Mouse (Mus musculus): ENCODE measurements at regions not wholly inside any gene's neighbourhood (a gene's known extent, or its start where the extent isn't known, plus 50 kb on each side); places are given as distances from the start of the nearest gene placed in this dataset.

DNA sequence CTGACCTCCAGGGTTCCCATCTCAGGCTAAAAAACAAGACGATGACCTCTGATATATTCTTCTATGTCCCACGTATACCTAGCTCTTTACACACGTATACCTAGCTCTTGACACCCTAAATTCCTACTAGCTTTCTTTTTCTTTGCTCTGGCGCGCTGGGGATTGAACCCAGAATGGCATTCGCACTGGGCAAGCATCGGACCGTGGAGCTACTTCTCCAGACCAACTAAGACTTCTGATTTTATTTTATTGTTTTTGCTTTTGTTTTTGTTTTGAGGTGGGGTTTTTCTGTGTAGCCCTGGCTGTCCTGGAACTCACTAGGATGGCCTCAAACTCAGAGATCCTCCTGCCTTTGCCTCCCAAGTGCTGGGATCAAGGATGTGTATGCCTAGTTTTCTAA is 112.8 kb upstream of the Cpm start:
- no peak for DNase-seq (ENCODE audit: low read depth, low spot score)

DNA sequence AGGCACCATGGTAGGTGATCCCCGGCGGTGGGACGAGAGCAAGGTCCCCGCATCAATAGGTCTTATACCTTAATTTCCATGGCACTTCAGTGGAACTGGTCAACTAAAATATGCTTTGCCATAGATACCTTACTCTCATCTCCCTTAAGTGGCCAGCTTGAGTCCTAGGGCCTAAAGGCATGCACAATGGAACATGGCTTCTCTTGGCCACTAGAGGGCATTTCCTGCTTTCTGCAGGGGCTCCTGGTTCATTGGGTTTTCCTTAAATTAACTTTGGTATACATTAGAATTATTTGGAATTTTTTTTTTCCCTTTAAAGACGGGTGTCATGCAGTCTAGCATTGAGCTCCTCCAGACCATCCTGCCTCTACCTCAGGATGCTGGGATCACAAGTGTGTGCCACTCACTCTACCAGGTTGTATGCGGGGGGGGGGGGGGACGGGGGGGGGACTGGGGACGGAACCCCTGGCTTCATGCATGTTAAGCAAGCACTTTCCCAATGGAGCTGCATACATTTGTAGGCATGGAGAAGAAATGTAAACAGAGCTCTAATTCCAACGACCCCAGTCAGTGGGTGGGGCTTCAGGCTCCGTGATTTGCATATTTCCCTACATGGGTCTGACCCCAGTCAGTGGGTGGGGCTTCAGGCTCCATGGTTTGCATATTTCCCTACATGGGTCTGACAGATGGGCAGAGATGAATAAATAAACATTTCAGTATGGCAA is 113.4 kb upstream of the Cpm start:
- DNase-seq (ENCODE audit: low read depth, low spot score): peak; percentile 29

DNA sequence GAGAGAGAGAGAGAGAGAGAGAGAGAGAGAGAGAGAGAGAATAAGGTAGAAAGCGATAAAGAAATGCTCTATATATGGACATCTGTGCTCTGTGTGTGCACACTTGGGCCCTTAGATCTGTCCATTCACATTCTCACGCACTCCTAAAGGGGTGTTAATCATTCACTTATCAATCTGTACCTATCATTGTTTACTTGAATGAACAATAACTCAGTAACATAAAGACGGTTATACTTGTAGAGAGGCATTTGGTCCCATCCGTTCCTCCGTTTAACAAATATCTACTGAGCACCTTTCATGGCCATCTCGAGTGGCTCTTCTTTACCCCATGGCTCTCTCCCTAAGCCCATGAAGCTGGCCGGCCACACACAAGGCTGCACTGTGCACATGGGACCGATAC is 114.3 kb upstream of the Cpm start:
- no peak for DNase-seq (ENCODE audit: low read depth, low spot score)

DNA sequence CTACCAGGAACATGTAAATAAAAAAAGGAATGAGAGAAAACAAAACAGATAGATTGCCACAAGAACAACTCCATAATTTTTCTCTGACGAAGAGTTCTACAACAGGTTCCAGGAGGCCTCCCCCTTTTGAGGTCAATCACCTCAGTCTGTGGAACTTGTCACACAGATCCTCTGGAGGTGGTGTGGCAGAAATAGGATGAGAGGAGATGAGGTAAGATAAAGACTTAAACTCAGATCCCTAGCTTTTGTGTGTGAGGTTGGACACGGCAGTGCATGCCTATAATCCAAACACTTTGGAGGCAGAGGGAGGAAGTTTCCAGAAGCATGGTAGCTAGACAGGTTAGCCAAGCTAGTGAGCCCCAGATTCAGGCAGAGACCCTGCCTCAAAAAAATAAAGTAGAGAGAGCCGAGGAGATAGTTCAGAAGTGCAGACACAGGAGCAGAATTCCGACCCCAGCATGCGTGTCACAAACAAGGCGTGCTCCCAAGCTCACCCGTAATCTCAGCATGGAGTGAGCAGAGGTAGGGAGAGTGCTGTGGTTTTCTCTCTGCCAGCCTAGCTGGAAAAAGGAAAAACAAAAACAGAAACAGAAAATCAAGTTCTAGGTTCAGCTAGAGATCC is 115.3 kb upstream of the Cpm start:
- DNase-seq (ENCODE audit: low read depth, low spot score): no peak

DNA sequence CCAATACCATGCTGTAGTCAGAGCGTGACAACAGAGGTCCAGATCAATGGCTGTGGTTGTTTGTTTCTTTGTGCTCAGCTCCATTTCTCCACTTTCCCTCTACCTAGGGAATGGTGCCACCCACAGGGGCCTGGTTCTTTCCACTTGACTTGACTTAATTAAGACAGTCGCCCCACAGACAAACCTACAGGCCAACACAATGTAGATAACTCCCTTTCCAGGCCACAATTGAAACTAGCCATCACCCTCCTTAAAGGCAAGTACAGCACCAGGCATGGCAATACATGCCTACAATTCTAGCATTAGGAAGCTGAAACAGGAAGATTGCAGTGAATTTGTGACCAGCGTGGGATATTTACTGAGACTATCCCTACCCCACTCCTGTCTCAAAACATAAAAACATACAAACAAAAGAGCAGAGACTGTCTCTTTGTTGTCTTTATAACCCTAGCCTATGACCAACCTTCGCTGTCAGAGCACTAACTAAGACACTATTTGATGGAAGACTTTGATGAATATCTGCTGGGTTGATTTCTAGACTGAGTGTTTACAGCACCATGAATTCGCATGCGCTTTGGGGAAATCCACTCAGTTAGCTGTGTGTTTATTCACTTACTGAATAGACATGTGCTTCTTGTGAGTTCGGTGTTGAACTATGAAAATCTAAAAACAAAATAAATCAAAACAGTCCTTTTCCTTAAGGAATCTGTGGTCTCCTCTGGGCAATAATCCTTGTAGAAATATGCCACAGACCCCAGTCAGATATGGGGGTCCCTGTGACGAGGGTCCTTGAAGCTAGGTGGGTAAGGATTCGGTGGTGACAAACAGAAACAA is 116.7 kb upstream of the Cpm start:
- DNase-seq (ENCODE audit: low read depth, low spot score): no peak

DNA sequence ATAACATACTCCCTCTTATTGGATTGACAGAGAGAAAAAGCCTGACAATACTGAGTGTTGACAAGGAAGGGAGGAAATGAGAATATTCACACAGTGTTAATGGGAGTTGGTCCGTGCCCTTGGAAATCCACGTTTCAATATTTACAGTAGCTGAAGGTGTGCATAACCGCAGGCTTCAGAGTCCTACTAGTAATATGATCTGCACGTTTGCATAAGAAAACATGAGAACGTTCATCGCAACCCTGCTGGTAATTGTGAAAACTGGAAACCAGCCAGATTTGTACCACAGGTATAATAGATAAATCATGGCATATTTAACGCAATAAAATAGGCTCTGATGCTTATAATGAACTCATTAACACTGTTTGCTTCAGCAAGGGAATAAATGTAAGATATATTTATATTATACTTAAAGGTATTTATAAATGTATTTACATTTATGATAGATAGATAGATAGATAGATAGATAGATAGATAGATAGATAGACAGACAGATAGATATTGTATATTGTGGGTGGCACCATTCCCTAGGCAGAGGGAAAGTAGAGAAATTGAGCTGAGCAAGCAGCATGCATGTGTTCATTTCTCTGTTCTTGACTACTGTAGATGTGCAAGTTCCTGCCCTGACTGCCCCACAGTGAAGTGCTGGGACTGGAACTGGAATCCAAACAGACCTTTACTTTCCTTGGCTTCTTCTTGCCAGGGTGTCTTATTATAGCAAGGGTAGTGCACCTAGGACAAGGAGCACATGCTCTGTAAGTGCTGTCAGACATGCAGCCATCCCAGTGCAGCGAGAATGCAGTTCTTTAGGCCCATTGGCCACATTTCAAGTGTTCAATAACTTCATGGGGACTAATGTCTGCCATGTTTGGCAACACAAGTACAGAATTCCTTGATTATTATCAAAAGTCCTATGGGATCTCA is 117.6 kb upstream of the Cpm start:
- no peak for DNase-seq (ENCODE audit: low read depth, low spot score)

DNA sequence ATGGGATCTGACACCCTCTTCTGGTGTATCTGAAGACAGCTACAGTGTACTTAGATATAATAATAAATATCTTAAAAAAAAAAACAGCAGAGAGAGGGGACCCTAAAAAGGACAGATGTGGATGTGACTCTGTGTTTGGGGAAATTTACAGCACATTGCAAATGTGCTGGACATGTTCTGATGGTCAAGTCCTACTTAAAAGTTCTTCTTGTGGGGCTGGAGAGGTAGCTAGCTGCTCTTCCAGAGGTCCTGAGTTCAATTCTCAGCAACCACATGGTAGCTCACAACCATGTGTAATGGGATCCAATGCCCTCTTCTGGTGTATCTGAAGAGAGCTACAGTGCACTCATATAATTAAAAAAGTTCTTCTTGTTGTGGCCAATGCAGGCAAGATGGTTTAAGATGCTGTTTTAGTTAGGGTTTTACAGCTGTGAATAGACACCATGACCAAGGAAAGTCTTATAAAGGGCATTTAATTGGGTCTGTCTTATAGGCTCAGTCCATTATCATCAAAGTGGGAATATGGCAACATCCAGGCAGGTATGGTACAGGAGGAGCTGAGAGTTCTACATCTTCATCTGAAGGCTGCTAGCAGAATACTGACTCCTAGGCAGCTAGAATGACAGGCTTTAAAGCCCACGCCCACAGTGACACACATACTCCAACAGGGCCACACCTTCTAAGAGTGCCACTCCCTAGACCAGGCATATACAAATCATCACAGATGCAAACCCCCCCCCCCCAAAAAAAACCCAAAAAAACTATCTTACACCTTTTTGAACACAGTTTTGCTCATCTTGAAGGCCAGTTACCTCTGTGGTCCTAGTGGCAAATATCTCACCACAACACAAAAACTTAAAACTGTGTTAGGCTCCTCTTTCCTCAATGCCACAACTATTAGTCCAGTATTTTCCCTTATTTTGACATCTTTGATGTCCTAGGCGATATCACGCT is 118.5 kb upstream of the Cpm start:
- no peak for DNase-seq (ENCODE audit: low read depth, low spot score)

DNA sequence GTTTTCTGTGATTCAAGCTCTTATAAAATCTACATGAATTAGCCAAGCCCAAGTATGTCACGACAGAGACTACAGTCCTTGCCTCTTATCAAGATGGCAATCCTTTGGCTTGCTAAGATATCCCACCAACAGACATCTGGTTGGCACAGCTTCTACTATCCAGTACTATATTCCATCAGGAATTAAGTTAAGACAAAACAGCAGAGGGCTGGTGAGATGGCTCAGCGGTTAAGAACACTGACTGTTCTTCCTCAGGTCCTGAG is 119.1 kb upstream of the Cpm start:
- DNase-seq (ENCODE audit: low read depth, low spot score): no peak

DNA sequence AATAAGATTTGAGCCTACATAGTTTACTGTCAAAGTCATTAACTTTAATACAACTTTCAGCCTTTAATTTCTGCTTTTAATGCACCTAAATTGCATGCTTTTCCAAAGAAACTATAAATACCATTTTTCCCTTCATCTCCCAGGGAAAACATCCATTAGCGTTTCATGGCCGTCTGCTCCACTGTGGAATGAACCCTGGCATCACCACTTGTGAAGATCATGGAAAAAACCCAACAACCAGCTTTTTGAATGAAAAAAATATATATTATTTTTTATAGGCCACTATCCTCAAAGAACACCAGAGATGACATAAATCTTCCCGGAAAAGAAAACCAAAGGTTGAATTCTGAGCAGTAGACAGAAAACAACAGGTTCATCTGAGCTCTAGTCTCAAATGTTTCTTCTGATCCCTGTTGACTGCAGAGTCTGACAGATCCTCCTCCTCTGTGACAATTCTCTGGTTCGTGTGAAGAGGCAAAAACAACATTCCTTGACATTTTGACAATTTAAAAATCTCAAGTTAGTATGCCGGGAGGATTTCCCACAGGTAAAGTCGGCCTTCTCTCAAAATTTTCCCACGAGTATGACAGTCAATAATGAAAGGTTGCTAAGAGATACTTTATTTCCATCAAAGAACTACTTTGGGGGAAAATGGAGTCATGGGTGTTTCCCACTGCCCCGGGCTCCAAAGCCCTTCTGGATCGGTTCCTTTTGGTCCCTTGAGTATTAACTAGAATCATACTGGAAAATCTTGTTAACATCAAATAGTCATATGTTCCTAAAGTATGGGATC is 119.7 kb upstream of the Cpm start:
- DNase-seq (ENCODE audit: low read depth, low spot score): no peak

DNA sequence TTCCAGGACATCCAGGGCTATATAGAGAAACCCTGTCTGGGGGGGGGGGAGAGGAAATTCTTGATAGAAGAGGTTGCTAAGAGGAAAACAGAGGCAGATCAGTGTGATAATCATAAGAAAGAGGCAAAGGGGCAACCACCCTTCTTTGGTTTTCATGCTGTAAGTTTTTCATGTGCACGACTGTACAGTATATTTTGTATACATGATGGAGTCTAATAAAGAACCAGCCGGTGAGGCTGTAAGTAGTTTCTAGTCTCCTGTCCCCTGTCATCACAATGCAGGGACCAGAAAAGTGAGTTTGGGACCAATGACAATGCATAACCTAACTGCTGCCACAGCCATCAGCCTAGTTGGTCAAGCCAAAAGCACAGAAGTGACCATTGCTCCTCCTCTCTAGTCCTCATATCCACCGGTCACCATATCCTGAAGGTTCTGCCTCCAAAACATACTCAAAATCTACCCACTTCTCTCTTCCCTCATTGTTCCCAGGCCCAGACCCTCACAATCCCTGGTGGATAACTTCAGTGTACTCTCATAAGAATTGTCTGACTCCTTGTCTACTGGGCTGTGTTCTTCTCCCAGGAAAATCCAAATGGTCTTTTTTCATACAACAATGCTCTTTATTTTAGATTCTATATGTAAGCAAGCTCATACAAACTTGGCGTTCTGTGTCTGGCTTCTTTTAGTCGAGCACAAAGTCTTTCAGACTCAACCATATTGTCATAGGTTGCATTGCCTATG is 122.9 kb upstream of the Cpm start:
- no peak for DNase-seq (ENCODE audit: low read depth, low spot score)

DNA sequence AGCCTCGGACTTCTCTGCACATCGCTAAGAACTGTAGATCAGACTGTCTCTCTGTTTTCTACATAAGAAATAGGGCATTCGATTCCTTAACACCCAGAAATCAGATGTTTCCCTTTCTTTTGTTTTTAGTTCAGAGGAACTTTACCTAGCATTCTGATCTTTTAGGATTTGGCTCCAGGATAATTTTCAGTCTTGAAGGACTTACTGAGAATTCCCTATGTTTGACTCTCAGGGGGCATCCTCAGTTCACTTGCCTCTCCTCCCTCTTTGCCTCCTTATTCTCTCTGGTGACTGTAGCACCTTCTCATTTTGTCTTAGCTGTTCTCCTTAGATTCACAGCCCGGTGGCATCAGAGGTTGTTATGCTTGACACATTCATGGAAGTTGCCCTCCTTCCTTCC is 123.8 kb upstream of the Cpm start:
- DNase-seq (ENCODE audit: low read depth, low spot score): no peak

DNA sequence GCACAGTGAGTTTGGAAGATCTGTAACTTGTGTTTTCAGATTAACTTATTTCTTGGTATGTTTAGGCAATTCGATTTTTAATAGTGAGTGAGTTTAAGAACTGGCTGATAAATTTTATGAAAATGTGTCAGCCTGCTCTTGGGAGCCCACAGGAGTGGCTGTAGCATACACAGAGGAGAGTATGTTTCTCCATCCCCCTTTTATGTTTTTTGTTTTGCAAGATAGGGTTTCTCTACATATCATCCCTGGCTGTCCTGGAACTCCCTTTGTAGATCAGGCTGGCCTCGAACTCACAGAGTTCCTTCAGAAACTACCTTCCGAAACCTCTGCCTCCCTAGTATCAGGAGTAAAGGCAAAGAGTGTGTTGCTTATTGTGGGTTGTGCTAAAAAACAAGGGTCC is 124.2 kb upstream of the Cpm start:
- no peak for DNase-seq (ENCODE audit: low read depth, low spot score)

DNA sequence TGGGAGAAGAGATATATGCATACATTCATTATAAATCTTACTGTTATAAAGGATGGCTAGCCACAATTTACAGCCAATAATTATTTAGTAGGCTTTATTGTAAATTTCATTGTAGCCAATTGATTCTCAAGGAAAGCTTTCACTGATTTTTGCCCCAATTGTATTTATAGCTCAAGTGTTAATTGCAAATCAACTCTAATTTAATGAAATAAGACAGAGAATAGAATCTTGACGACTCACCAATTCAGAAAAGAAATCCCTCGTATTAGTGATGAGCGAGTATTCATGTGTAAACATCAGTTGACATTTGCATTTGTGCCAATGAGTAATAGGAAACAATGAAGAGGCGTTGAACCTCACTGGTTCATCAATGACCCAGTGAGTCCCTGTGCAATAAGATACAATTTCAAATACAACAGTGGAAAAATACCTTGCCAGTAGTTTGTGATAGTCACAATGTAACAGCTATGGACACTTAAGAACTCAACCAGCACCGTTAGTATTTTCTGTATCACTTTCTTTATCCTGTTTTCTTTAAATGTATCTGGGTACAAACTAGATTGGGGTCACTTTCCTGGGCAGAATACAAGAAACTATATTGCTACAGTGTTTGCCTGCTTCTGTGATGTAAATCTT is 124.6 kb upstream of the Cpsf6 start:
- DNase-seq (ENCODE audit: low read depth, low spot score): no peak

DNA sequence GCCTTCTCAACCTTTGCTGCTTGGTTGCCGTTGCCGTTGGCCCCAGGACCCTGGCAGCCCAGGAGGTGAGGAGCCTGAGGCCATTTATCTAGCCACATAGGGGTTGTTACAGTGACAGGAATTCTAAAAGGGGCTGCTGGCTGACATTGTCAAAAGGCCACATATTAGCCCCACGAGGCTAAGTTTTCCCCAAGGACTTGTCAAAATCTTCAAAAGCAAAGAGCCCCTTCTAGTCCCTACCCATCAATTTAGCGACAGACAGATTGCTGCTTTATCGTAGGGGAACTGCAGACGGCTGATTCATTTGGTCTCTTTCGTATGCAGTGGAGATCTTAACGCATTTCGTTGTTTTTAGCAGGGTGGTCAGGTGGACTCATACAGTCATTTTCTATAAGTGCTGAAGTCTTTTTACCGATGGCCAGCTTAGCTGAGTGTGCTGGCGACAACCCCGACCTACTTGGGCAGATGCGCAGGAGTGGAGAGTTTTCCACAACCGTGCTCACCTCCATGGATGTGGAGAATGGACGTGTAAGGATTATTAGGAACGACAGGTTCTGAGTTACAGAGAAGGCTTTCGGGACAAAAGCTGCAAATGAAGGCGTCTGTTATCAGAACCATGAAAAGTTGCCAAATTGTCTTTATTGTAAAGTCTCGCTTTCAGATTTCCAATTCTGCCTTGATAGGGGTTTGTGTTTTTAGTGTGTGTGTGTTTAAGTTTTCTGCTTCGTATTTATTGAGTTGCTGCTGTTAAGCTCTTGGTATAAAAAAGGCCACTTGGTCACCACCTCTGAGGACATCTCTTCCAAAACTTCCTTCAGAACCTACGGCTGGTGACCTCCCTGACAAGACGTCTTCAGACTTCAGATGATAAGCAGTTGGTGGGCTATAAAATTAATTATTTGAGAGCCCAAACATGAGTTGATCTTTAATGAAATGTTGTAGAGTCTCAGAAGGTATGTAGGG is 123.7 kb upstream of the Cpsf6 start:
- no peak for DNase-seq (ENCODE audit: low read depth, low spot score)

DNA sequence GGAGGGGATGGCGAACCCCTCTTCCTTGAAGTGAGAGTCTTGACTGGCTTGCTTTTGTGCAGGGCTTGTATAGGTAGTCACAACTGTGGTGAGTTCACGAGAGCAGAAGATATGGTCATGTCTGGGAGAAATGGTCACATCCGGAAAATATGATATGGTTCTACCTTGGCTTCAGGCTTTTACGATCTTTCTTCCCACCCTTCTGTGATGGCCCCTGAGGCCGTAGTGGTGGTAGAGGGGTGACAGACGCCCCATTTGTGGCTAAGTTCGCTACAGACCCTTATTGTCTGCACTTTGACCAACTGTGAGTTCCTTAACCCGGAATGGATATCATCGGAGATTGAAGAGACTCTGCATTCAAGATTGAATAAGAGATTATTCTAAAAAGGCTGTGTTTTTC is 122.9 kb upstream of the Cpsf6 start:
- DNase-seq (ENCODE audit: low read depth, low spot score): no peak

DNA sequence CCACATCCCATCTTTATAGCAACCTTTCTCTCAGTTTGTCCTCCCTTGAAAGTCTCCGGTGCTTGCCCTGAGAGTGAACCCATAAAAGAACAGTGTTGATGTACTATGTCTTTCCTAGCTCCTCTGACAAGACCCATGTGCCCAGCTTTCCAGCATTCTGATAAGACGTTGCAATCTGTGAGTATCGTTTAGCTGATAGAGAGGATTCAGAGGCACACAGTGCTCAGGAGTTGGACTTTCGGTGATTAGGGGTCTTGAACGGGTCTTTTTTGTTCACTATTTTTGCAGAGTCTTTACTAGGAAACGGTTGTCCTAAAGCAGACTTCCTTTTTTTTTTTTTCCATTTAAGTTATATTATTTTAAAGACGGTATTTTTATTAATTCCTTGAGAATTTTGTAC is 122.3 kb upstream of the Cpsf6 start:
- no peak for DNase-seq (ENCODE audit: low read depth, low spot score)

DNA sequence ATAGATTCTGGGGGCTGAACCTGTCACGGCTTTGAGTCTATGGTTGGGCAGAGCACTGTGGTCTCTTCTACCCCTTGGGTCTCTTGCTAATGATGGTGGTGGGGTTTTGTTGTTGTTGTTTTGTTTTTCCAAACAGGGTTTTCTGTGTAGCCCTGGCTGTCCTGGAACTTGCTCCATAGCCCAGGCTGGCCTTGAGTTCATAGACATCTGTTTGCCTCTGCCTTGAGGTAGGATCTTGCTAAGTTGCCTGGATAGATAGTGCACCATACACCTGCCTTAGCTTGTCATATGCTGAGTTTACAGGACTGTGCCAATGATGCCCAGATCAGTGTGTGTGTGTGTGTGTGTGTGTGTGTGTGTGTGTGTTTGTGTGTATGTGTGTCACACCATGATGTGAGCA is 121.6 kb upstream of the Cpsf6 start:
- no peak for DNase-seq (ENCODE audit: low read depth, low spot score)

Measured in retina, adult 2 months (tissue).